Mouse (Mus musculus) forebrain, postnatal 0 days (tissue): ENCODE results near the gene Myo9b. TPM values are rescaled to one million over a fixed set of nuclear protein-coding genes. Genes with fewer than 3 reads are reported as not detected.

Experiments used
- ATAC-seq: fragments of 200-750 bp; cut with Nextera tagmentation; 2 replicates; pipeline ENCODE4 v1.8.0; 2017; ENCODE audit warnings: mild to moderate bottlenecking, moderate library complexity
- DNase-seq: peaks from one replicate; pipeline ENCODE4 v3.0.0-alpha.2; 2015
- H3K27ac ChIP-seq: fragments of 300-500 bp; sonication (generic); 2 replicates; pipeline ENCODE4 v1.5.1; 2014; ENCODE audit warnings: low read depth, mild to moderate bottlenecking, antibody characterized with exemption, low read length, moderate library complexity, mixed read lengths
- H3K27me3 ChIP-seq: fragments of 300-500 bp; sonication (generic); 2 replicates; pipeline ENCODE4 v1.6.1; 2014; ENCODE audit warnings: mild to moderate bottlenecking, low read length, mixed read lengths; ENCODE audit not compliant: insufficient read depth
- H3K36me3 ChIP-seq: fragments of 300-500 bp; sonication (generic); 2 replicates; pipeline ENCODE4 v1.6.1; 2014; ENCODE audit warnings: mild to moderate bottlenecking, moderate library complexity; ENCODE audit not compliant: insufficient read depth
- H3K4me1 ChIP-seq: fragments of 300-500 bp; sonication (generic); 2 replicates; pipeline ENCODE4 v1.6.1; 2014; ENCODE audit warnings: antibody characterized with exemption; ENCODE audit not compliant: insufficient read depth
- H3K4me2 ChIP-seq: fragments of 300-500 bp; sonication (generic); 2 replicates; pipeline ENCODE4 v1.6.1; 2014; ENCODE audit warnings: low read depth, mild to moderate bottlenecking, moderate library complexity
- H3K4me3 ChIP-seq: fragments of 300-500 bp; sonication (generic); 2 replicates; pipeline ENCODE4 v1.5.1; 2014; ENCODE audit warnings: low read depth, low read length, mixed read lengths
- H3K9ac ChIP-seq: fragments of 300-500 bp; sonication (generic); 2 replicates; pipeline ENCODE4 v1.6.1; 2014; ENCODE audit warnings: mild to moderate bottlenecking
- H3K9me3 ChIP-seq: fragments of 300-500 bp; sonication (generic); 2 replicates; pipeline ENCODE4 v1.6.1; 2016; ENCODE audit warnings: low read length
- CTCF ChIP-seq: sonication (generic); IDR thresholded peaks from 2 replicates; pipeline ENCODE4 v1.5.1; 2016; ENCODE audit warnings: antibody characterized with exemption, control low read depth, low read depth
- WGBS: fragments of 180-500 bp; shearing (Covaris S2); extraction: QIAGEN DNeasy Blood & Tissue Kit; methylation state at CpG from one replicate; pipeline ENCODE4 v1.1.7; 2014; 5-methylcytosine and 5-hydroxymethylcytosine counted together
- polyA plus RNA-seq: library from polyadenylated mRNA; unstranded; fragments of >200 nt; fragmentation: Nextera tagmentation; extraction: Ambion mirVana; gene quantifications from 2 replicates; pipeline ENCODE4 v1.2.1, GENCODE M21; 2015
- total RNA-seq: library from RNA; depleted of rRNA; stranded (reverse); fragments of >200 nt; gene quantifications from 2 replicates; pipeline ENCODE4 v1.2.3, GENCODE M21; 2014

The Myo9b gene
- total and polyA plus RNA-seq, 2 experiments from 2014 or later: 6.5 to 31.4 TPM

- WGBS: 1% methylated on average over 34 of the region's 34 CpGs
Measured at GRCm38 (mm10) chr8:71396639-71397305, 124.3 kb downstream of the Myo9b start, which contains the start of gene Babam1. Babam1 (plus strand) TSS chr8:71396861.

GRCm38 (mm10) chr8:71397701-71398100 lies 125.2 kb downstream of the Myo9b start:
- DNase-seq: no peak
- ATAC-seq: no peak
- H3K9ac ChIP-seq: no peak overlapping the region
- TF ChIP-seq CTCF: no peak
- no peak overlapping the region for H3K27ac ChIP-seq
- H3K9me3 ChIP-seq: no peaks in the 10 kb centered on the region
- peak overlapping the region; percentile 86; the same call in 1 of the 2 replicates for H3K4me2 ChIP-seq
- no peak overlapping the region for H3K4me3 ChIP-seq
- H3K4me1 ChIP-seq: peaks cover 6% of the 10 kb centered on the region
- peaks cover 7% of the 10 kb centered on the region for H3K36me3 ChIP-seq
- 83% methylated on average over 12 of the region's 12 CpGs for WGBS
- no peaks in the 10 kb centered on the region for H3K27me3 ChIP-seq

More at GRCm38 (mm10) chr8:71396639-71397305, 124.3 kb downstream of the Myo9b start, which contains the start of gene Babam1:
- H3K27me3 ChIP-seq: no peaks in the 10 kb centered on the region
- peak; percentile 100 for ATAC-seq
- 0 out of 2 replicates have a peak, but pooled peaks have one; percentile 8 for TF ChIP-seq CTCF
- H3K9me3 ChIP-seq: no peaks in the 10 kb centered on the region
- peaks cover 6% of the 10 kb centered on the region for H3K4me1 ChIP-seq
- peak within 1 kb of the TSS; percentile 60 for H3K27ac ChIP-seq
- H3K9ac ChIP-seq: peak within 1 kb of the TSS; percentile 68
- peak; percentile 96 for DNase-seq
- peaks cover 7% of the 10 kb centered on the region for H3K36me3 ChIP-seq
- H3K4me3 ChIP-seq: peak within 1 kb of the TSS; percentile 73
- H3K4me2 ChIP-seq: peak within 1 kb of the TSS; percentile 86

GRCm38 (mm10) chr8:71400826-71401225 lies 128.3 kb downstream of the Myo9b start:
- Histone ChIP-seq H3K4me2 (no peak overlapping the region), H3K27ac (no peak overlapping the region), H3K4me1 (peaks cover 6% of the 10 kb centered on the region), H3K4me3 (no peak overlapping the region), H3K9me3 (no peaks in the 10 kb centered on the region), H3K27me3 (no peaks in the 10 kb centered on the region), H3K9ac (no peak overlapping the region), H3K36me3 (peaks cover 10% of the 10 kb centered on the region)
- no peak for ATAC-seq
- 94% methylated on average over 2 of the region's 2 CpGs for WGBS
- TF ChIP-seq CTCF: no peak
- DNase-seq: no peak

- DNase-seq (no peak), ATAC-seq (no peak)
- H3K36me3 ChIP-seq: peaks cover 10% of the 10 kb centered on the region
- H3K9ac ChIP-seq: no peak overlapping the region
- no peak overlapping the region for H3K4me2 ChIP-seq
- H3K4me3 ChIP-seq: no peak overlapping the region
- no peak for TF ChIP-seq CTCF
- peaks cover 12% of the 10 kb centered on the region for H3K4me1 ChIP-seq
- H3K27ac ChIP-seq: no peak overlapping the region
- no peaks in the 10 kb centered on the region for H3K9me3 ChIP-seq
- H3K27me3 ChIP-seq: no peaks in the 10 kb centered on the region
Measured at GRCm38 (mm10) chr8:71401454-71401853, 128.9 kb downstream of the Myo9b start.

- Histone ChIP-seq H3K9ac (no peak overlapping the region), H3K4me3 (no peak overlapping the region), H3K36me3 (peaks cover 10% of the 10 kb centered on the region), H3K9me3 (no peaks in the 10 kb centered on the region), H3K27me3 (no peaks in the 10 kb centered on the region), H3K27ac (no peak overlapping the region), H3K4me1 (peaks cover 9% of the 10 kb centered on the region), H3K4me2 (no peak overlapping the region)
- DNase-seq: no peak
- no peak for TF ChIP-seq CTCF
- no peak for ATAC-seq
- 90% methylated on average over 9 of the region's 9 CpGs for WGBS
Measured at GRCm38 (mm10) chr8:71402446-71402964, 130.0 kb downstream of the Myo9b start.

GRCm38 (mm10) chr8:71403107-71403885 lies 130.8 kb downstream of the Myo9b start:
- 89% methylated on average over 6 of the region's 6 CpGs for WGBS

GRCm38 (mm10) chr8:71404011-71404410 lies 131.5 kb downstream of the Myo9b start:
- no peak for TF ChIP-seq CTCF
- no peak overlapping the region for H3K9ac ChIP-seq
- peaks cover 6% of the 10 kb centered on the region; the same call in 1 of the 2 replicates for H3K4me1 ChIP-seq
- H3K27me3 ChIP-seq: no peaks in the 10 kb centered on the region
- H3K36me3 ChIP-seq: peaks cover 3% of the 10 kb centered on the region
- H3K4me2 ChIP-seq: no peak overlapping the region
- DNase-seq (no peak), ATAC-seq (no peak)
- WGBS: 95% methylated on average over 8 of the region's 8 CpGs
- H3K27ac ChIP-seq: no peak overlapping the region
- H3K4me3 ChIP-seq: no peak overlapping the region
- H3K9me3 ChIP-seq: no peaks in the 10 kb centered on the region

More at GRCm38 (mm10) chr8:71403107-71403885, 130.8 kb downstream of the Myo9b start:
- peaks cover 9% of the 10 kb centered on the region for H3K36me3 ChIP-seq
- H3K4me2 ChIP-seq: no peak overlapping the region
- no peaks in the 10 kb centered on the region for H3K27me3 ChIP-seq
- TF ChIP-seq CTCF: no peak
- H3K9me3 ChIP-seq: no peaks in the 10 kb centered on the region
- H3K27ac ChIP-seq: no peak overlapping the region
- no peak overlapping the region for H3K4me3 ChIP-seq
- no peak overlapping the region for H3K9ac ChIP-seq
- peaks cover 6% of the 10 kb centered on the region; the same call in 1 of the 2 replicates for H3K4me1 ChIP-seq
- no peak for ATAC-seq
- no peak for DNase-seq
